Mouse (Mus musculus): ENCODE results near the gene Atp8b5. TPM values are rescaled to one million over a fixed set of nuclear protein-coding genes. Genes with fewer than 3 reads are reported as not detected.

Gene Atp8b5
- polyA plus RNA-seq, 1 experiment: 27.9 TPM

GRCm38 (mm10) chr4:43389390-43389789 is 122.4 kb downstream of the Atp8b5 start:
- H3K27ac ChIP-seq (ENCODE audit: control insufficient read depth, insufficient read depth, low read depth, low read length): no peak overlapping the region
- TF ChIP-seq POLR2A (IDR thresholded peaks at IDR 0.05; ENCODE audit: control insufficient read depth, low read depth, low read length): no peak
- TF ChIP-seq CTCF (IDR thresholded peaks at IDR 0.05; ENCODE audit: control insufficient read depth, insufficient read depth, insufficient replicate concordance, low read depth, low read length): no peak
- H3K4me3 ChIP-seq (ENCODE audit: control insufficient read depth, low read depth, low read length): no peak overlapping the region
- H3K27me3 ChIP-seq (ENCODE audit: control insufficient read depth, insufficient read depth, low read length): no peaks in the 10 kb centered on the region
- no peaks in the 10 kb centered on the region; the same call in 1 of the 2 replicates for H3K36me3 ChIP-seq (ENCODE audit: control insufficient read depth, insufficient read depth, low read length)
- no peaks in the 10 kb centered on the region; the same call in 1 of the 2 replicates for H3K4me1 ChIP-seq (ENCODE audit: control insufficient read depth, insufficient read depth, low read length)

- Histone ChIP-seq H3K4me3 (ENCODE audit: control insufficient read depth, low read depth, low read length) (no peak overlapping the region), H3K36me3 (ENCODE audit: control insufficient read depth, insufficient read depth, low read length) (no peaks in the 10 kb centered on the region; the same call in 1 of the 2 replicates), H3K27me3 (ENCODE audit: control insufficient read depth, insufficient read depth, low read length) (no peaks in the 10 kb centered on the region), H3K4me1 (ENCODE audit: control insufficient read depth, insufficient read depth, low read length) (no peaks in the 10 kb centered on the region; the same call in 1 of the 2 replicates), H3K27ac (ENCODE audit: control insufficient read depth, insufficient read depth, low read depth, low read length) (no peak overlapping the region; the same call in 1 of the 2 replicates)
- no peak for TF ChIP-seq CTCF (IDR thresholded peaks at IDR 0.05; ENCODE audit: control insufficient read depth, insufficient read depth, insufficient replicate concordance, low read depth, low read length)
- TF ChIP-seq POLR2A (IDR thresholded peaks at IDR 0.05; ENCODE audit: control insufficient read depth, low read depth, low read length): no peak
Measured at GRCm38 (mm10) chr4:43389845-43390440, 123.0 kb downstream of the Atp8b5 start.

DNA sequence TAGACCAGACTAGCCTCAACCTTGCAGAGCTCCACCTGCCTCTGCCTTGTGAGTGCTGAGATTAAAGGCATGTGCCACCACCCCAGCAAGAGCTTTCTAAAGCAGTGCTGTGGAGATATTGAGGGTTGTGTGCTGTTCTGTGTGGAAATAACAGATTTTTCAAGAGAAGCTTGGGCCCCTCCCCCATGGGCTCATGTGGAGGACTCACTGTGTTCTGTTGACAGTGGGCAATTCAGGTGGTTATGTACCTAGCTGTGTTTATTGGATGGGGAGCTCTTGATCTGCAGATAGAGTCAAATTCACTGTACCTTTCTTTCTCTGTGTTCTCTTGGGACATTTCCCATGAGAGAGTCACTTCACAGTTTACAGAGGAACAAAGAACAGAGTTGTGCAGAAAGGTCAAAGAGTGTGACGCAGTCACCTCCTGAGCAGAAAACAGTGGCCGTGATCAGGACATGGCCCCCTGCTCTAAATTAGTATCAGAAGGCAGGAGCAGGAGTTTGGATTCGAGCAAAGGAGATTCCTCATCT is 124.6 kb downstream of the Atp8b5 start:
- no peaks in the 10 kb centered on the region for H3K27me3 ChIP-seq (ENCODE audit: control insufficient read depth, insufficient read depth, low read length)
- H3K27ac ChIP-seq (ENCODE audit: control insufficient read depth, insufficient read depth, low read depth, low read length): no peak overlapping the region
- no peak overlapping the region for H3K4me3 ChIP-seq (ENCODE audit: control insufficient read depth, low read depth, low read length)
- no peaks in the 10 kb centered on the region; the same call in 1 of the 2 replicates for H3K4me1 ChIP-seq (ENCODE audit: control insufficient read depth, insufficient read depth, low read length)
- no peaks in the 10 kb centered on the region; the same call in 1 of the 2 replicates for H3K36me3 ChIP-seq (ENCODE audit: control insufficient read depth, insufficient read depth, low read length)
- no peak for TF ChIP-seq CTCF (IDR thresholded peaks at IDR 0.05; ENCODE audit: control insufficient read depth, insufficient read depth, insufficient replicate concordance, low read depth, low read length)
- TF ChIP-seq POLR2A (IDR thresholded peaks at IDR 0.05; ENCODE audit: control insufficient read depth, low read depth, low read length): no peak

- Histone ChIP-seq H3K27ac (ENCODE audit: control insufficient read depth, insufficient read depth, low read depth, low read length) (peak overlapping the region; percentile 83), H3K4me1 (ENCODE audit: control insufficient read depth, insufficient read depth, low read length) (no peaks in the 10 kb centered on the region; the same call in none of the 2 replicates), H3K36me3 (ENCODE audit: control insufficient read depth, insufficient read depth, low read length) (no peaks in the 10 kb centered on the region; the same call in 1 of the 2 replicates), H3K4me3 (ENCODE audit: control insufficient read depth, low read depth, low read length) (no peak overlapping the region), H3K27me3 (ENCODE audit: control insufficient read depth, insufficient read depth, low read length) (no peaks in the 10 kb centered on the region)
- TF ChIP-seq POLR2A (IDR thresholded peaks at IDR 0.05; ENCODE audit: control insufficient read depth, low read depth, low read length) (peak; percentile 46; the same call in 1 of the 2 replicates), CTCF (IDR thresholded peaks at IDR 0.05; ENCODE audit: control insufficient read depth, insufficient read depth, insufficient replicate concordance, low read depth, low read length) (no peak)
Measured at GRCm38 (mm10) chr4:43394345-43394891, 127.5 kb downstream of the Atp8b5 start.

DNA sequence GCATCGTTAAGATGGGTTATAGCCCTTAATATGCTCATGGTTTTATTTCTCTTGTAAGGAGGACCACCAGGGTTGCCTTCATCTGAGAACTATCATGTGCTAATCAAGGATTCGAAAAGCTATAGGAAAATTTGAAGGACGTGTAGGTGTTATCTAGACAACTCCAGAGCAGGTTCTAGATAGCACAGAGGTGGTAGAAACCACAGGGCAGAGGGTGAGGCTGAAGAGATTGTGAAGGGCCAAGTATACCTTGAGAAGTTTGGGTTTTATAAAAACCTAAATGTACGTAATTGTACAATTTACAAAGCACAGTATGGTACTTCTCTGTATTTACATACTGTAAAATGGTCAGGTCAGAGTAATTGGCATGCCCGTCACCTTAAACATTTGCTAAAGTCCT is 128.2 kb downstream of the Atp8b5 start:
- Histone ChIP-seq H3K4me3 (ENCODE audit: control insufficient read depth, low read depth, low read length) (no peak overlapping the region), H3K36me3 (ENCODE audit: control insufficient read depth, insufficient read depth, low read length) (no peaks in the 10 kb centered on the region), H3K27me3 (ENCODE audit: control insufficient read depth, insufficient read depth, low read length) (no peaks in the 10 kb centered on the region), H3K4me1 (ENCODE audit: control insufficient read depth, insufficient read depth, low read length) (no peaks in the 10 kb centered on the region; the same call in none of the 2 replicates), H3K27ac (ENCODE audit: control insufficient read depth, insufficient read depth, low read depth, low read length) (peak overlapping the region; percentile 83)
- TF ChIP-seq POLR2A (IDR thresholded peaks at IDR 0.05; ENCODE audit: control insufficient read depth, low read depth, low read length) (no peak), CTCF (IDR thresholded peaks at IDR 0.05; ENCODE audit: control insufficient read depth, insufficient read depth, insufficient replicate concordance, low read depth, low read length) (no peak)

GRCm38 (mm10) chr4:43395836-43396235 is 128.9 kb downstream of the Atp8b5 start:
- TF ChIP-seq CTCF (IDR thresholded peaks at IDR 0.05; ENCODE audit: control insufficient read depth, insufficient read depth, insufficient replicate concordance, low read depth, low read length) (no peak), POLR2A (IDR thresholded peaks at IDR 0.05; ENCODE audit: control insufficient read depth, low read depth, low read length) (no peak)
- H3K4me3 ChIP-seq (ENCODE audit: control insufficient read depth, low read depth, low read length): no peak overlapping the region
- no peaks in the 10 kb centered on the region for H3K36me3 ChIP-seq (ENCODE audit: control insufficient read depth, insufficient read depth, low read length)
- H3K27ac ChIP-seq (ENCODE audit: control insufficient read depth, insufficient read depth, low read depth, low read length): no peak overlapping the region
- no peaks in the 10 kb centered on the region for H3K27me3 ChIP-seq (ENCODE audit: control insufficient read depth, insufficient read depth, low read length)
- no peaks in the 10 kb centered on the region; the same call in none of the 2 replicates for H3K4me1 ChIP-seq (ENCODE audit: control insufficient read depth, insufficient read depth, low read length)

- TF ChIP-seq CTCF (IDR thresholded peaks at IDR 0.05; ENCODE audit: control insufficient read depth, insufficient read depth, insufficient replicate concordance, low read depth, low read length) (no peak), POLR2A (IDR thresholded peaks at IDR 0.05; ENCODE audit: control insufficient read depth, low read depth, low read length) (no peak)
- H3K36me3 ChIP-seq (ENCODE audit: control insufficient read depth, insufficient read depth, low read length): no peaks in the 10 kb centered on the region
- H3K4me1 ChIP-seq (ENCODE audit: control insufficient read depth, insufficient read depth, low read length): no peaks in the 10 kb centered on the region; the same call in none of the 2 replicates
- no peak overlapping the region for H3K4me3 ChIP-seq (ENCODE audit: control insufficient read depth, low read depth, low read length)
- no peaks in the 10 kb centered on the region for H3K27me3 ChIP-seq (ENCODE audit: control insufficient read depth, insufficient read depth, low read length)
- no peak overlapping the region for H3K27ac ChIP-seq (ENCODE audit: control insufficient read depth, insufficient read depth, low read depth, low read length)
Measured at GRCm38 (mm10) chr4:43396381-43396780, 129.4 kb downstream of the Atp8b5 start.
